Mouse (Mus musculus) embryonic facial prominence, embryonic 12.5 days (tissue): Measurements from ENCODE around the gene Fgd3. TPM values are rescaled to one million over a fixed set of nuclear protein-coding genes. Genes with fewer than 3 reads are reported as not detected.

ENCODE experiments used
- ATAC-seq: fragments of 200-750 bp; cut with Nextera tagmentation; 2 replicates; pipeline ENCODE4 v1.8.0; 2017; ENCODE audit not compliant: insufficient number of reproducible peaks, insufficient read depth, low FRiP score, low TSS enrichment
- H3K27ac ChIP-seq: fragments of 300-500 bp; sonication (generic); 2 replicates; pipeline ENCODE4 v1.5.1; 2016; ENCODE audit warnings: mild to moderate bottlenecking
- H3K27me3 ChIP-seq: fragments of 300-500 bp; sonication (generic); 2 replicates; pipeline ENCODE4 v1.6.1; 2016; ENCODE audit warnings: mild to moderate bottlenecking, moderate library complexity
- H3K36me3 ChIP-seq: fragments of 300-500 bp; sonication (generic); 2 replicates; pipeline ENCODE4 v1.6.1; 2016; ENCODE audit warnings: mild to moderate bottlenecking
- H3K4me1 ChIP-seq: fragments of 300-500 bp; sonication (generic); 2 replicates; pipeline ENCODE4 v1.6.1; 2016
- H3K4me2 ChIP-seq: fragments of 300-500 bp; sonication (generic); replicated peaks from 2 replicates; pipeline ENCODE4 v1.6.1; 2016; ENCODE audit warnings: mild to moderate bottlenecking, moderate library complexity
- H3K4me3 ChIP-seq: fragments of 300-500 bp; sonication (generic); 2 replicates; pipeline ENCODE4 v1.5.1; 2016; ENCODE audit warnings: mild to moderate bottlenecking
- H3K9ac ChIP-seq: fragments of 300-500 bp; sonication (generic); 2 replicates; pipeline ENCODE4 v1.6.1; 2016; ENCODE audit warnings: mild to moderate bottlenecking, moderate library complexity
- H3K9me3 ChIP-seq: fragments of 300-500 bp; sonication (generic); 2 replicates; pipeline ENCODE4 v1.6.1; 2016; ENCODE audit warnings: mild to moderate bottlenecking, moderate library complexity
- WGBS: fragments of 180-500 bp; shearing (Covaris S2); methylation state at CpG from one replicate; pipeline ENCODE4 v1.1.7; 2016; 5-methylcytosine and 5-hydroxymethylcytosine counted together
- polyA plus RNA-seq: library from polyadenylated mRNA; unstranded; fragments of >200 nt; fragmentation: Nextera tagmentation; extraction: Ambion mirVana; gene quantifications from 2 replicates; pipeline ENCODE4 v1.2.1, GENCODE M21; 2016

Gene Fgd3
- polyA plus RNA-seq, 1 experiment from 2014 or later = 1.2 TPM

DNA sequence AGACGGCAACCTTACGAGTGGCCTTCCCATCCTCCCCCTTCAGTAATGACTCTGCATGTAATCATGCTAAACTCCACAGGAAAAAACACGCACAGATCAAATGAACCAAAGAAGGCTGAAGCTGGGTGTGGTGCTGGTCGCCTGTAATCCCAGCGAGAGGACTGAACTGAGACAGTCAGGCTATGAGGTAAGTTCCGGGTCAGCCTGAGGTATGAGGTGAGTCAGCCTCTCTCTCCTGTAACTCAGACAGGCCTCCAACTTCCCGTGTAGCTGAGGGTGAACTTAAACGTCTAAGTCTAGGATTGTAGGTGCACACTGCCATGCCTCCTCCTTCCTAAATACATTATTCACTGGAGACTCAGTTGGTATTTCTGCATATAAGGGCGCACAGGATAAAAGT is 26.0 kb downstream of the Fgd3 start:
- no peak overlapping the region for H3K9ac ChIP-seq
- no peaks in the 10 kb centered on the region for H3K4me1 ChIP-seq
- WGBS = 74% methylated on average over 9 of the region's 9 CpGs
- no peak overlapping the region for H3K27ac ChIP-seq
- no peak overlapping the region for H3K4me2 ChIP-seq
- no peak for ATAC-seq
- no peaks in the 10 kb centered on the region for H3K27me3 ChIP-seq
- no peaks in the 10 kb centered on the region for H3K9me3 ChIP-seq
- H3K4me3 ChIP-seq = no peak overlapping the region
- H3K36me3 ChIP-seq = no peaks in the 10 kb centered on the region

DNA sequence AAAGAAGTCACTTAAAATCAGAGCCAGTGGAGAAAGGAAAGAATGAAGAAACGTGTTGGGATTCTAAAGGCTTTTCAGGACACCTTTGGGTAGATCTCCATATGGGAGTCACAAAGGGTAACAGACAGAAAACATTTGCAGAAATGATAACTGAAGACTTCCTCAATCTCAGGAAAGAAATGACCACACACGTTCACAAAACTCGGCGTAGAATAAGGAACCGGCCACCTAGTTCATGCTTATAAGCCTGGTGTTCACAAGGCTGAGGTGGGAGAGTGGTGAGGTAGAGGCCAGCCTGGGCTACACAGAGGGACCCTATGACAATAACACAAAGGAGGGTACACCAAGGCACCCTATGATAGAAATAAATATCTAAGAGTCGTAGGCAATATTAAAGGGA is 28.2 kb downstream of the Fgd3 start:
- no peak overlapping the region for H3K4me3 ChIP-seq
- H3K27me3 ChIP-seq = no peaks in the 10 kb centered on the region
- H3K27ac ChIP-seq = no peak overlapping the region
- ATAC-seq = no peak
- H3K36me3 ChIP-seq = peaks cover under 1% of the 10 kb centered on the region; the same call in 1 of the 2 replicates
- H3K9me3 ChIP-seq = no peaks in the 10 kb centered on the region
- H3K4me1 ChIP-seq = no peaks in the 10 kb centered on the region
- H3K4me2 ChIP-seq = no peak overlapping the region
- H3K9ac ChIP-seq = no peak overlapping the region
- WGBS = 92% methylated on average over 6 of the region's 6 CpGs

DNA sequence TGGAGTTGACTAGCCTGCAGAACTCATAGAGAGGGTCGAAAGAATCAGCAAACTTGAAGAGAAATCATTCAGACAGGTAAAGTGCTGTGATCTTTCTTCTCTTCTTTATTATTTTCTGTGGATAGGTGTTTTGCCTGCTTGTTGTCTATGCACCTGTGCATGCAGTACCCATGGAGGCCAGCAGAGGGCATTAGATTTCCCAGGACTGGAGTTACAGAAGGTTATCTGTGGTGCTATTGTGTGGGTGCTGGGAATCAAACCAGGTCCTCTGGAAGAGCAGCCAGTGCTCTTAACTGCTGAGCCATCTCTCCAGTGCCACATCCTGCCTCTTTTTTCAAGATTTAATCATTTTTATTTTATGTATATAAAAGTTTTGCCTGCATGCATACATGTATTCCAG is 28.7 kb downstream of the Fgd3 start:
- Histone ChIP-seq H3K9ac (no peak overlapping the region), H3K4me3 (no peak overlapping the region), H3K36me3 (peaks cover 3% of the 10 kb centered on the region; the same call in 1 of the 2 replicates), H3K27me3 (no peaks in the 10 kb centered on the region), H3K4me1 (no peaks in the 10 kb centered on the region), H3K4me2 (no peak overlapping the region), H3K27ac (no peak overlapping the region), H3K9me3 (no peaks in the 10 kb centered on the region)
- WGBS = 25% methylated on average over 1 of the region's 1 CpGs
- no peak for ATAC-seq

DNA sequence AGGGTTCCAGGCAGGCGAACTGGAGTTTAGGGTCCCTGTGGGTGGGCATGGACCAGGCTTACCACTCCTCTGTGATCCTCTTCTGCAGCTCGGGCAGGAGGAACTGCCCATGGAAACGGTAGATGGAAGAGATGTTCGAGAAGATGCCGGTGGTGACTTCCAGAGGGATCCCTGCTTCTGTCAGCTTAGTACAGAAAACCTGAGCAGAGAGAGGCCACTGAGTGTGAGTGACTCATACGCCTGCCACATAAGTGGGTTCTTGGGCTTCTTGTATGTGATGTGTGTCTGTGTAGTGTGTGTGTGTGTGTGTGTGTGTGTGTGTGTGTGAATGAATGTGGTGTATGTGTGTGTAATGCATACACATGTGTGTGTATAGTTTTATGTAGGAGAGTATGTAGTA is 32.9 kb downstream of the Fgd3 start:
- WGBS = 90% methylated on average over 6 of the region's 6 CpGs
- Histone ChIP-seq H3K4me1 (no peaks in the 10 kb centered on the region), H3K36me3 (peaks cover 3% of the 10 kb centered on the region; the same call in 1 of the 2 replicates), H3K9ac (no peak overlapping the region), H3K27me3 (no peaks in the 10 kb centered on the region), H3K4me2 (no peak overlapping the region), H3K27ac (no peak overlapping the region), H3K9me3 (no peaks in the 10 kb centered on the region), H3K4me3 (no peak overlapping the region)
- no peak for ATAC-seq

DNA sequence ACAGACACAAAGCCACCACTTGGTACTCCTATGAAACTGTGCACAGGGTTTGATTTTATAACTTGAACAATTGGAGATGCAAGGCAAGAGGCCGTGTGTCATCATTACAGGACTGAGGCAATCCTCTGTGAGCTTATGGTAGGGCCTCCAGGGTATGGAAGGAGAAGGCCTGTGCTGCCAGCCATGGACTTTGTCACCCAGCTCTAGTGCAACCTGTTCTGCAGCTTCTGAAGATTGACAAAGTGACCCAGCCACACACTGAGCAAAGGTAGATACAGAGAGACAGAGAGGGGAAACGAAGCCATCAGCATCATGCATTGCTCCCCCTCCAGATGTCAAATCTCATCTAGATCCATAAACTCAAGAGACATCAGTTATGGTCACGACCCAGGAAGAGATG is 33.4 kb downstream of the Fgd3 start:
- 75% methylated on average over 3 of the region's 3 CpGs for WGBS
- no peak overlapping the region for H3K27ac ChIP-seq
- peaks cover 3% of the 10 kb centered on the region; the same call in 1 of the 2 replicates for H3K36me3 ChIP-seq
- no peak overlapping the region for H3K9ac ChIP-seq
- H3K4me2 ChIP-seq = no peak overlapping the region
- no peaks in the 10 kb centered on the region for H3K27me3 ChIP-seq
- ATAC-seq = no peak
- no peak overlapping the region for H3K4me3 ChIP-seq
- no peaks in the 10 kb centered on the region for H3K4me1 ChIP-seq
- H3K9me3 ChIP-seq = no peaks in the 10 kb centered on the region

DNA sequence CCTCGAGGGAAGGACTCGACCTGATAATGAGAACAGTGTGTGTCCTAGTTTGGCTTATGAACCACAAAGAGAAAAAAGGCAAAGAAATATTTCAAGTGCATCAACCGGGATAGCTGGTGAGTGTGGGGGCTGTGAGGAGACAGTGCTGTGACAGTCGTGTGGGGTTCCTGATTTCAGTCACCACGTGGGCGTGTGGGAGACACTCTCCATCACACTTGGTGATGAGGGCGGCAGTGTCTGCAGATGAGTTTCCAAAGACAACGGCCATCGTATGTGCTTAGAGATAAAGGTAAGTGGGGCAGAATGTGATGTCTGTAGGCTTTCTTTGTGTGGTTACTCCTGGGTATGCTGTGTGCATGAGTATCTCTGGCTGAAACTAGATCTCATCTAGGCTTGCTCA is 36.4 kb downstream of the Fgd3 start:
- H3K36me3 ChIP-seq = peaks cover 3% of the 10 kb centered on the region; the same call in 1 of the 2 replicates
- no peak overlapping the region for H3K4me3 ChIP-seq
- H3K9me3 ChIP-seq = no peaks in the 10 kb centered on the region
- ATAC-seq = no peak
- 71% methylated on average over 9 of the region's 9 CpGs for WGBS
- H3K27me3 ChIP-seq = no peaks in the 10 kb centered on the region
- no peaks in the 10 kb centered on the region for H3K4me1 ChIP-seq
- no peak overlapping the region for H3K9ac ChIP-seq
- H3K4me2 ChIP-seq = no peak overlapping the region
- no peak overlapping the region for H3K27ac ChIP-seq

DNA sequence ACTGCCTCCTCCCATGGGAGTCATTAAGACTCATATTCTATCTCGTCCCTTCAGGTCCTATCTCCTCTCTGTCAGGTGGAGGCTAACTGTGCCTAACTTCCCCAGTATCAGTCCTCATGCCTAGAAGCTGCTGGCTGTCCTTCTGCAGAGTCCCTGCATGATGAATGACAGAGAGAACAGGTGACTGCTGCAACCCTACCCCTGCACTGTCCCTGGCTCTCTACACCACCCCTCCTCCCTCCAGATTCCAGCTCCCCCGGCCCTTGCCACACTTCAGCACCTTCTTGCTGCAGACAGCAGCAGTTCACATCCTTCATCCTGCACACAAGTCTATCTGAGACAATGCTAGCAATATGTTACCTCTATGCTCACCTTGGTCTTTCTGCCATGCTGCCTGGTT is 37.9 kb downstream of the Fgd3 start:
- Histone ChIP-seq H3K9ac (no peak overlapping the region), H3K4me2 (no peak overlapping the region), H3K36me3 (peaks cover 3% of the 10 kb centered on the region; the same call in 1 of the 2 replicates), H3K4me3 (no peak overlapping the region), H3K27me3 (no peaks in the 10 kb centered on the region), H3K9me3 (no peaks in the 10 kb centered on the region), H3K4me1 (no peaks in the 10 kb centered on the region), H3K27ac (no peak overlapping the region)
- WGBS = 63% methylated on average over 2 of the region's 2 CpGs
- no peak for ATAC-seq

DNA sequence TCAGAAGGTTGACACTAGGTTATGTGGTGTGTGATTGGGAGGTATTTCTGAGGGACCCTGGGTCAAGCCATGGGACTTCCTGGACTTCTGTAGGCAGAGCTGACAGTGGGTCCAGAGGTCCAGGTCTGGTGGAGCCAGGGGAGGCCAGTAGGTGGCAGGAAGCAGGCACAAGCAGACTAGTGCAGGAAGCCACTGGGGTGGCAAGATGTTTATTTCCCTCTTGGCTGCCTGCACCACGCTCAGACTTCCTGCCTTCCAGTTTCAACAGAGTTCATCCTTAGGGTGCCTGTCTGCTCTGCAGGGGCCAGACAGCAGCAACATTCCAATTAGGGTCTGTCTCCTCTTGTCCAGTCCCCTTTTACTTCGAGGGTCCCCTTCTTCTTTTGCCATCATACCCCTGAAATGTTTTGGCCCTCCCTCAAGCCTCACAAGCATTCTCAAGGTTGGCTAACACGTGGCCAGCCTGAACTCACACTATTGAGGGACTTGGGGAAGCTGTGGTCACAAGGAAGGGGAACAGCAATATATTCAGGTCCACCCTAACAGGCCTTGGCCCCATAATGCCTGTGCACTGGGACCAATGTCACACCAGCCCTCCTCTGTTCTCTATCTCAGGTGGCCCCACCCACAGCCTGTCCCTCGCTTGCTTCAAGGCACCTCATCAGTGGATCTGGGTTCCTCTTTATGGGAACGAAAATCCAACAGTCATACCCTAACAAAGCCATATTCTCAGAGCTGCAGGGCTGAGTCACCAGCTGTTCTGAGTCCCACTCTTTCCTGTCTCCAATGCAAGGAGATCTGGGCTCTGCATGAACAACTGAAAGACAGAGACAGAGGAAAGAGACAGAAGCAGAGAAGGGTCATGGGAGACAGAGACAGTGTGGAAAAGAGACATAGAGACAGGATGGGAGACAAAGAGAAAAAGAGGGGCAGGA is 48.0 kb downstream of the Fgd3 start:
- ATAC-seq = no peak
- Histone ChIP-seq H3K9me3 (no peaks in the 10 kb centered on the region), H3K4me3 (no peak overlapping the region), H3K36me3 (no peaks in the 10 kb centered on the region), H3K27ac (no peak overlapping the region), H3K9ac (no peak overlapping the region), H3K4me1 (no peaks in the 10 kb centered on the region), H3K4me2 (no peak overlapping the region), H3K27me3 (no peaks in the 10 kb centered on the region)
- 54% methylated on average over 5 of the region's 5 CpGs for WGBS

DNA sequence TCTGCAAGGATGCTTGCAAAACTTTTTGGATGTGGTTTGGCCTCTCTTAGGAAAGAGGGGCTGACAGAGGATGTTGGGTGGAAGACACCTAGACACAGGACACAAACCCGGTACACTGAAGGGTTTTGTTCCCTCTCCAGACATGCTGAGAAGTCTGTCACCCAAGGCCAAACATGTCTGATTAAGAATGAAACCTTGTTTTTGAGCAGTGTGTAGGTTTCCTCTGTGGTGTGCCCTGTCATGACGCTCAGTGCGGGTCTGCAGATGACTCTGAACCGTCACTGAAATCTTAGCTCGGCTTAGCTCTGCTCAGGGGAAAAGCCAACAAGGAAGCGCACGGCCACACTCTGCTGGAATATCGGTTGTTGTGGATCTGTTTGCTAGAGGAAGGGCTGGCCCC is 49.6 kb downstream of the Fgd3 start:
- 85% methylated on average over 8 of the region's 8 CpGs for WGBS
- no peaks in the 10 kb centered on the region for H3K4me1 ChIP-seq
- H3K9me3 ChIP-seq = no peaks in the 10 kb centered on the region
- H3K27me3 ChIP-seq = no peaks in the 10 kb centered on the region
- no peak overlapping the region for H3K27ac ChIP-seq
- ATAC-seq = no peak
- H3K36me3 ChIP-seq = no peaks in the 10 kb centered on the region
- no peak overlapping the region for H3K4me3 ChIP-seq
- no peak overlapping the region for H3K9ac ChIP-seq
- H3K4me2 ChIP-seq = no peak overlapping the region

DNA sequence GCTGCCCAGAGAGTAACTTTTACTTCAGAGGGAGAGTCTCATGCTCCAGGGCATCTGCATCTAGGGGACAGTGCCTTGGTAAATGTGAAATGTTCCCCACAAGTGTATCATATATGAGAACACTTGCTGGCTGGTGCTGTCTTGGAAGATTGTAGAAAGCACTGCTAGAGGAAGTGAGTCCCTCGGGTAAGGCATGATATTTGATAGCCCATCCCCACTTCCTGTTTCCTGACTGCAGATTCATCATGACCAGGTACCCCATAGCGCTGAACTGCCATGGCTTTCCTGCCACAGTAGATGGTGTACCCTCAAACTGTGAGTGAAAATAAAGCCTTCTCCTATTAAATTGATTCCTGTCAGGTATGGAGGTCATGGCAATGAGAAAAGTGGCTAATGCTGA is 52.5 kb downstream of the Fgd3 start:
- WGBS = 32% methylated on average over 2 of the region's 2 CpGs
- ATAC-seq = no peak
- Histone ChIP-seq H3K9ac (no peak overlapping the region), H3K4me1 (no peaks in the 10 kb centered on the region), H3K4me2 (no peak overlapping the region), H3K36me3 (no peaks in the 10 kb centered on the region), H3K4me3 (no peak overlapping the region), H3K9me3 (no peaks in the 10 kb centered on the region), H3K27me3 (no peaks in the 10 kb centered on the region), H3K27ac (no peak overlapping the region)

DNA sequence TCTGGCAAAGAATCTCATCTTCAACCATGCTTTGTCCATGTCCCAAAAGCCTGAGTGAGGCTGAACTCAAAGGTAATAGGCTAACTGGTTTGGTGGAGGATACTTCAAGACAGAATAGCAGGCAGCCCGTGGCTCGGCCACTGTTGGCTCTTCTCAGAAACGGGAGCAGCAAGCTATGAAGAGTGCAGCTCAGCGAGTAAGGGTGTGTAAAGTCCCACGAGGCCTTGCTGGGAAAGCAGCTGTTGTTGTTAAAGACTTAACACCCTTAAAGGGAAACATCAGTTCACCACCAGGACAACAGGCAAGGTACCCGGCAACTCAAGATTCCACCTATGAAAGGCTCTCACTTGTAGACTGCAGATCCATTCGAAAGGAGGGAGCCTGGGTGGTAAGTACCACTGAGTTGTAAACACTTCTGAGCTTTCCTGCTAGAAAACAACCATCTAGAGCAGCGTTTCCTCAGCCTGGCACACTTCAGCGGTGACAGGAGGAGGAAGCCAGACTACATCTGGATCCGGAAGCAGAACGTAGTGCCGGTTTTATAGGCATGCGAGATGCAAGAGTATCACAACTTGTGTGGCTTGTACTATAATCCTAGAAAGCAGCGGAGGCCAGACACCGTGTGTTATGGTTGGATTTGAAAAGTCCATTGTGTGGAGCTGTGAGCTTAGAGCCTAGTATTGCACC is 59.9 kb downstream of the Fgd3 start:
- no peaks in the 10 kb centered on the region for H3K36me3 ChIP-seq
- ATAC-seq = no peak
- H3K9me3 ChIP-seq = no peaks in the 10 kb centered on the region
- WGBS = 84% methylated on average over 15 of the region's 15 CpGs
- no peak overlapping the region for H3K4me2 ChIP-seq
- no peak overlapping the region for H3K27ac ChIP-seq
- no peaks in the 10 kb centered on the region for H3K27me3 ChIP-seq
- H3K4me3 ChIP-seq = no peak overlapping the region
- no peak overlapping the region for H3K9ac ChIP-seq
- peaks cover 7% of the 10 kb centered on the region; the same call in 1 of the 2 replicates for H3K4me1 ChIP-seq

DNA sequence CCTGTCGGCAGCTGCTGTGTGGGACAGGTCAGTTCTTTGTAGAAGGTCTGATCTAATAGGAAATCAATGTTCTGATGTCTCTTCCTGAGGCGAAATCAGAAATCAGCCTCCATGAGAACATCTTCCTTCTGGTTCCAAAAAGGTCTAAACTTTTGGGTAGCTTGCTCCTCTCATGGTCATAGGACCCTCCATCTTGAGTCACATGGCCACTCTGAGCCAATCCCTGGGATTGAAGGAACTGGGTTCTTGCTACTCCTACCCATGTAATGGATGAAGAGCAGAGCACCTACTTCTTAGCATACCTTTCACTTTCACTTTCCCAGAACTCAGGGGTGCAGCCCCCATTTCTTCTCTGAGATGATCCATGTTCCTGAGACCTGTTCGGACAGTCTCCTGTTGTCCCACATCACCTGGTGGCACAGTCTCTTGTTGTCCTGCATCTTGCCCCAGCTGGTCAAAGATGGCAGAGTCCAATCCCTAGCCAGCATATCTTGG is 62.2 kb downstream of the Fgd3 start:
- Histone ChIP-seq H3K4me1 (peaks cover 7% of the 10 kb centered on the region; the same call in 1 of the 2 replicates), H3K9ac (no peak overlapping the region), H3K27me3 (no peaks in the 10 kb centered on the region), H3K4me2 (no peak overlapping the region), H3K27ac (no peak overlapping the region), H3K9me3 (no peaks in the 10 kb centered on the region), H3K4me3 (no peak overlapping the region), H3K36me3 (no peaks in the 10 kb centered on the region)
- 65% methylated on average over 3 of the region's 3 CpGs for WGBS
- ATAC-seq = no peak
